Mouse (Mus musculus): ENCODE data around the gene Coq8b. TPM values are rescaled to one million over a fixed set of nuclear protein-coding genes. Genes with fewer than 3 reads are reported as not detected.

Coq8b gene
- polyA plus RNA-seq, 1 experiment from 2014 or later, result 20.1 TPM

- H3K9me3 ChIP-seq (replicated peaks), result no peaks in the 10 kb centered on the region
- 90% methylated on average over 16 of the region's 16 CpGs for WGBS
- no peak overlapping the region for H3K9ac ChIP-seq (replicated peaks)
- H3K27me3 ChIP-seq (replicated peaks), result 0 out of 2 replicates have a peak, but pooled peaks cover 3% of the 10 kb centered on the region
- no peak overlapping the region for H3K4me3 ChIP-seq (replicated peaks)
- H3K36me3 ChIP-seq, result no peaks in the 10 kb centered on the region
- no peak overlapping the region for H3K27ac ChIP-seq (replicated peaks)
- H3K4me1 ChIP-seq, result no peaks in the 10 kb centered on the region
- no peak for ATAC-seq (ENCODE audit: low FRiP score)
- H3K4me2 ChIP-seq, result no peak overlapping the region
Observed at GRCm38 (mm10) chr7:27298033-27298610, 65.3 kb downstream of the Coq8b start.

- 87% methylated on average over 6 of the region's 6 CpGs for WGBS
- Histone ChIP-seq H3K9ac (replicated peaks) (no peak overlapping the region), H3K4me2 (no peak overlapping the region), H3K4me1 (no peaks in the 10 kb centered on the region), H3K4me3 (replicated peaks) (no peak overlapping the region), H3K27me3 (replicated peaks) (peaks cover 3% of the 10 kb centered on the region; the same call in 1 of the 2 replicates), H3K9me3 (replicated peaks) (no peaks in the 10 kb centered on the region), H3K27ac (replicated peaks) (no peak overlapping the region), H3K36me3 (no peaks in the 10 kb centered on the region)
- no peak for ATAC-seq (ENCODE audit: low FRiP score)
Observed at GRCm38 (mm10) chr7:27298816-27299215, 66.0 kb downstream of the Coq8b start.

GRCm38 (mm10) chr7:27300351-27300750 is 67.5 kb downstream of the Coq8b start:
- peaks cover 3% of the 10 kb centered on the region; the same call in 1 of the 2 replicates for H3K27me3 ChIP-seq (replicated peaks)
- H3K9me3 ChIP-seq (replicated peaks), result no peaks in the 10 kb centered on the region
- H3K27ac ChIP-seq (replicated peaks), result no peak overlapping the region
- 85% methylated on average over 4 of the region's 4 CpGs for WGBS
- no peaks in the 10 kb centered on the region for H3K4me1 ChIP-seq
- no peak overlapping the region for H3K9ac ChIP-seq (replicated peaks)
- H3K4me3 ChIP-seq (replicated peaks), result no peak overlapping the region
- H3K4me2 ChIP-seq, result no peak overlapping the region
- no peaks in the 10 kb centered on the region for H3K36me3 ChIP-seq
- no peak for ATAC-seq (ENCODE audit: low FRiP score)

GRCm38 (mm10) chr7:27300801-27301200 is 68.0 kb downstream of the Coq8b start:
- WGBS, result 62% methylated on average over 5 of the region's 5 CpGs
- Histone ChIP-seq H3K4me2 (no peak overlapping the region), H3K4me1 (no peaks in the 10 kb centered on the region), H3K27ac (replicated peaks) (no peak overlapping the region), H3K4me3 (replicated peaks) (no peak overlapping the region), H3K9ac (replicated peaks) (no peak overlapping the region), H3K36me3 (no peaks in the 10 kb centered on the region), H3K9me3 (replicated peaks) (no peaks in the 10 kb centered on the region), H3K27me3 (replicated peaks) (peaks cover 3% of the 10 kb centered on the region; the same call in 1 of the 2 replicates)
- ATAC-seq (ENCODE audit: low FRiP score), result no peak

GRCm38 (mm10) chr7:27302172-27302571 is 69.3 kb downstream of the Coq8b start:
- Histone ChIP-seq H3K9me3 (replicated peaks) (no peaks in the 10 kb centered on the region), H3K36me3 (no peaks in the 10 kb centered on the region)

GRCm38 (mm10) chr7:27305091-27305730 is 72.4 kb downstream of the Coq8b start:
- Histone ChIP-seq H3K27me3 (replicated peaks) (peaks cover 12% of the 10 kb centered on the region), H3K27ac (replicated peaks) (no peak overlapping the region), H3K4me1 (peaks cover 6% of the 10 kb centered on the region; the same call in 1 of the 2 replicates), H3K4me2 (no peak overlapping the region), H3K9ac (replicated peaks) (no peak overlapping the region), H3K36me3 (no peaks in the 10 kb centered on the region), H3K4me3 (replicated peaks) (no peak overlapping the region), H3K9me3 (replicated peaks) (no peaks in the 10 kb centered on the region)
- WGBS, result 90% methylated on average over 17 of the region's 17 CpGs
- ATAC-seq (ENCODE audit: low FRiP score), result no peak

More at GRCm38 (mm10) chr7:27302172-27302571, 69.3 kb downstream of the Coq8b start:
- Histone ChIP-seq H3K4me1 (no peaks in the 10 kb centered on the region), H3K27me3 (replicated peaks) (peaks cover 3% of the 10 kb centered on the region; the same call in 1 of the 2 replicates), H3K4me2 (no peak overlapping the region), H3K4me3 (replicated peaks) (no peak overlapping the region), H3K27ac (replicated peaks) (no peak overlapping the region), H3K9ac (replicated peaks) (no peak overlapping the region)
- no peak for ATAC-seq (ENCODE audit: low FRiP score)
- WGBS, result 11% methylated on average over 11 of the region's 11 CpGs

GRCm38 (mm10) chr7:27306161-27307160 is 73.6 kb downstream of the Coq8b start:
- H3K4me1 ChIP-seq, result peaks cover 11% of the 10 kb centered on the region
- H3K4me2 ChIP-seq, result no peak overlapping the region
- WGBS, result 78% methylated on average over 24 of the region's 24 CpGs
- no peak overlapping the region for H3K9ac ChIP-seq (replicated peaks)
- H3K9me3 ChIP-seq (replicated peaks), result no peaks in the 10 kb centered on the region
- H3K36me3 ChIP-seq, result no peaks in the 10 kb centered on the region
- H3K4me3 ChIP-seq (replicated peaks), result no peak overlapping the region
- no peak for ATAC-seq (ENCODE audit: low FRiP score)
- no peak overlapping the region for H3K27ac ChIP-seq (replicated peaks)
- peaks cover 15% of the 10 kb centered on the region for H3K27me3 ChIP-seq (replicated peaks)

GRCm38 (mm10) chr7:27307551-27307950 is 74.7 kb downstream of the Coq8b start:
- H3K27ac ChIP-seq (replicated peaks), result no peak overlapping the region
- no peak overlapping the region for H3K4me2 ChIP-seq
- peaks cover 12% of the 10 kb centered on the region for H3K27me3 ChIP-seq (replicated peaks)
- H3K36me3 ChIP-seq, result no peaks in the 10 kb centered on the region
- no peak overlapping the region for H3K4me3 ChIP-seq (replicated peaks)
- ATAC-seq (ENCODE audit: low FRiP score), result no peak
- WGBS, result 66% methylated on average over 9 of the region's 9 CpGs
- no peak overlapping the region for H3K9ac ChIP-seq (replicated peaks)
- no peaks in the 10 kb centered on the region for H3K9me3 ChIP-seq (replicated peaks)
- peaks cover 11% of the 10 kb centered on the region for H3K4me1 ChIP-seq

MicroRNAs encoded within 50 kb of the gene (microRNA counts, 519-probe panel; counts per million panel counts)
- not detected for microRNA mmu-miR-1191

Small RNA genes within 50 kb of the gene (microRNA-seq; reads per million reads assigned to microRNA genes)
- 1.4 reads per million for gene Mir1191

Other genes with a start within 250 kb of the Coq8b start
- not detected in 2 replicates for gene Cyp2a12, start 203.9 kb upstream of the Coq8b start, polyA plus RNA-seq (2015; fragmentation: Nextera tagmentation; extraction: Ambion mirVana)
- 0.56 TPM in 1 of 2 replicates, not detected in the other for gene Cyp2f2, start 113.1 kb upstream of the Coq8b start, polyA plus RNA-seq (2015; fragmentation: Nextera tagmentation; extraction: Ambion mirVana)
- gene Cyp2t4, start 79.3 kb upstream of the Coq8b start, polyA plus RNA-seq (2015; fragmentation: Nextera tagmentation; extraction: Ambion mirVana), result 0.10 and 0.36 TPM in 2 replicates
- gene Egln2, start 66.2 kb upstream of the Coq8b start, polyA plus RNA-seq (2015; fragmentation: Nextera tagmentation; extraction: Ambion mirVana), result 92.3 and 94.7 TPM in 2 replicates
- gene Rab4b, start 54.1 kb upstream of the Coq8b start, polyA plus RNA-seq (2015; fragmentation: Nextera tagmentation; extraction: Ambion mirVana), result 105 and 109 TPM in 2 replicates
- gene Gm21983, start 51.9 kb upstream of the Coq8b start, polyA plus RNA-seq (2015; fragmentation: Nextera tagmentation; extraction: Ambion mirVana), result 0.90 TPM in 1 of 2 replicates, not detected in the other
- gene Mia, start 51.9 kb upstream of the Coq8b start, polyA plus RNA-seq (2015; fragmentation: Nextera tagmentation; extraction: Ambion mirVana), result 22.9 and 28.6 TPM in 2 replicates
- 3.4 TPM in 2 replicates for gene BC024978, start 37.2 kb upstream of the Coq8b start, polyA plus RNA-seq (2015; fragmentation: Nextera tagmentation; extraction: Ambion mirVana)
- 176 and 193 TPM in 2 replicates for gene Snrpa, start 36.8 kb upstream of the Coq8b start, polyA plus RNA-seq (2015; fragmentation: Nextera tagmentation; extraction: Ambion mirVana)
- 5.9 and 6.1 TPM in 2 replicates for gene Itpkc, start 4.4 kb upstream of the Coq8b start, polyA plus RNA-seq (2015; fragmentation: Nextera tagmentation; extraction: Ambion mirVana)
- gene Numbl, start 25.4 kb downstream of the Coq8b start, polyA plus RNA-seq (2015; fragmentation: Nextera tagmentation; extraction: Ambion mirVana), result 47.7 and 60.7 TPM in 2 replicates
- 10.7 and 17.8 TPM in 2 replicates for gene Ltbp4, start 104.7 kb downstream of the Coq8b start, polyA plus RNA-seq (2015; fragmentation: Nextera tagmentation; extraction: Ambion mirVana)
- 28.9 and 33.4 TPM in 2 replicates for gene Shkbp1, start 123.0 kb downstream of the Coq8b start, polyA plus RNA-seq (2015; fragmentation: Nextera tagmentation; extraction: Ambion mirVana)
- not detected in 2 replicates for gene Gm20479, start 124.4 kb downstream of the Coq8b start, polyA plus RNA-seq (2015; fragmentation: Nextera tagmentation; extraction: Ambion mirVana)
- 3.7 TPM in 2 replicates for gene Sptbn4, start 214.7 kb downstream of the Coq8b start, polyA plus RNA-seq (2015; fragmentation: Nextera tagmentation; extraction: Ambion mirVana)
- 24.5 and 26.1 TPM in 2 replicates for gene Blvrb, start 215.0 kb downstream of the Coq8b start, polyA plus RNA-seq (2015; fragmentation: Nextera tagmentation; extraction: Ambion mirVana)
- gene Sertad3, start 240.7 kb downstream of the Coq8b start, polyA plus RNA-seq (2015; fragmentation: Nextera tagmentation; extraction: Ambion mirVana), result 8.8 and 11.0 TPM in 2 replicates

All from neural tube, embryonic 15.5 days (tissue).